Mouse (Mus musculus): ENCODE measurements around the gene Arl8b.

GRCm38 (mm10) chr6:108861226-108861625 lies 78.3 kb downstream of the Arl8b start:
- no peak for TF ChIP-seq CTCF (IDR thresholded peaks at IDR 0.05; ENCODE audit: borderline replicate concordance, extremely low read depth, insufficient read depth, insufficient read length)
- TF ChIP-seq POLR2A (IDR thresholded peaks at IDR 0.05; ENCODE audit: borderline replicate concordance, extremely low read depth, insufficient read depth, insufficient read length, poor library complexity, severe bottlenecking), result no peak

Measured in brain, embryonic 14.5 days (tissue).